21 mouse cellular contexts compared by ENCODE assay signal in genomic region chr19:53256361-53256760, GRCm38 (mm10). TPM values are rescaled to one million over a fixed set of nuclear protein-coding genes. Genes with fewer than 3 reads are reported as not detected.
DNase-seq lines count a peak whose midpoint lies in the region; ATAC-seq and TF ChIP-seq lines count a peak whose summit lies in the region.
"Had no signal": no experiment of that assay in that cellular context is flagged by ENCODE, and none has a peak within 500 bp of the region (broad histone marks: within the 10 kb centered on the region; RNA-seq: fewer than 3 reads in every experiment).

No protein-coding gene starts in this region.

- H3K9me3 ChIP-seq in heart, embryonic 10.5 days: no peaks in the 10 kb centered on the region
- no peaks in the 10 kb centered on the region for H3K9me3 ChIP-seq in intestine, postnatal 0 days (ENCODE audit: control insufficient read depth)
- no peaks in the 10 kb centered on the region for H3K9me3 ChIP-seq in intestine, embryonic 16.5 days (ENCODE audit: control insufficient read depth, low read length)
- H3K9me3 ChIP-seq in liver, embryonic 14.5 days (ENCODE audit: control insufficient read depth, low read length): no peaks in the 10 kb centered on the region
- H3K9me3 ChIP-seq: lung, embryonic 15.5 days; midbrain, embryonic 13.5 days had no signal

- WGBS in heart, embryonic 10.5 days: 88% methylated on average over 8 of the region's 8 CpGs
- 90% methylated on average over 8 of the region's 8 CpGs for WGBS in heart, adult 2 months
- 88% methylated on average over 8 of the region's 8 CpGs for WGBS in intestine, postnatal 0 days
- WGBS in intestine, embryonic 16.5 days: 91% methylated on average over 8 of the region's 8 CpGs
- 82% methylated on average over 8 of the region's 8 CpGs for WGBS in bone marrow, adult 2 months
- 81% methylated on average over 8 of the region's 8 CpGs for WGBS in liver, embryonic 14.5 days (ENCODE audit: insufficient replicate concordance)
- 89% methylated on average over 8 of the region's 8 CpGs for WGBS in cerebellum, adult 2 months

- no peak for ATAC-seq in intestine, postnatal 0 days
- no peak for ATAC-seq in intestine, embryonic 16.5 days
- ATAC-seq in liver, embryonic 14.5 days (ENCODE audit: insufficient read depth): peak; percentile 9; the same call in 1 of the 2 replicates
- ATAC-seq in monocyte, adult 5-6 weeks (replicated peaks; ENCODE audit: insufficient number of reproducible peaks, low FRiP score, low TSS enrichment, poor library complexity, severe bottlenecking): no peak
- ATAC-seq: activated CD4-positive, CD25-positive, alpha-beta regulatory T cell, adult 4 months; midbrain, embryonic 13.5 days had no signal

- peaks cover 35% of the 10 kb centered on the region for H3K4me1 ChIP-seq in heart, embryonic 10.5 days
- peaks cover 3% of the 10 kb centered on the region for H3K4me1 ChIP-seq in heart, adult 2 months (ENCODE audit: control insufficient read depth, insufficient read depth, low read length)
- H3K4me1 ChIP-seq in intestine, postnatal 0 days (replicated peaks; ENCODE audit: control insufficient read depth, insufficient read depth, low read length): no peaks in the 10 kb centered on the region; the same call in 1 of the 2 replicates
- peaks cover 12% of the 10 kb centered on the region for H3K4me1 ChIP-seq in intestine, embryonic 16.5 days (ENCODE audit: control insufficient read depth, insufficient read depth, low read length)
- H3K4me1 ChIP-seq in bone marrow, adult 2 months (ENCODE audit: control insufficient read depth, insufficient read depth, low read length): peaks cover 15% of the 10 kb centered on the region
- peaks cover 56 to 59% of the 10 kb centered on the region in 2 experiments for H3K4me1 ChIP-seq in liver, embryonic 14.5 days (replicated peaks; ENCODE audit: control insufficient read depth in 2 of 2, insufficient read depth in 2 of 2, low read length in 1 of 2)
- H3K4me1 ChIP-seq in cerebellum, adult 2 months (ENCODE audit: control insufficient read depth, insufficient read depth, low read length): peaks cover 30% of the 10 kb centered on the region
- H3K4me1 ChIP-seq: lung, embryonic 15.5 days; midbrain, embryonic 13.5 days had no signal

- no peak overlapping the region for H3K4me2 ChIP-seq in intestine, postnatal 0 days (replicated peaks; ENCODE audit: low read depth)
- H3K4me2 ChIP-seq in intestine, embryonic 16.5 days (ENCODE audit: low read depth, low read length): no peak overlapping the region
- peak overlapping the region; percentile 83 for H3K4me2 ChIP-seq in liver, embryonic 14.5 days (ENCODE audit: low read depth)
- H3K4me2 ChIP-seq: hindbrain, embryonic 14.5 days; lung, embryonic 15.5 days; midbrain, embryonic 13.5 days had no signal

- peak overlapping the region; percentile 86; the same call in 1 of the 2 replicates for H3K27ac ChIP-seq in heart, embryonic 10.5 days
- H3K27ac ChIP-seq in heart, adult 2 months: no peak overlapping the region
- peak overlapping the region; percentile 42 for H3K27ac ChIP-seq in intestine, postnatal 0 days (ENCODE audit: low read depth, low read length)
- no peak overlapping the region for H3K27ac ChIP-seq in intestine, embryonic 16.5 days (ENCODE audit: low read length)
- H3K27ac ChIP-seq in bone marrow, adult 2 months (ENCODE audit: control insufficient read depth, insufficient read depth, low read depth, low read length, poor library complexity): peak overlapping the region; percentile 89
- H3K27ac ChIP-seq in liver, embryonic 14.5 days: peak overlapping the region; percentile 98
- H3K27ac ChIP-seq in cerebellum, adult 2 months (ENCODE audit: insufficient read depth, low read length): no peak overlapping the region
- H3K27ac ChIP-seq: hindbrain, embryonic 14.5 days; layer of hippocampus, adult 2 months; lung, embryonic 15.5 days; macrophage; midbrain, embryonic 13.5 days had no signal

- no peak for DNase-seq in heart, embryonic 10.5 days (ENCODE audit: low spot score)
- no peak for DNase-seq in heart, adult 2 months
- DNase-seq in liver, embryonic 14.5 days (ENCODE audit: low read depth in 3 of 3, low spot score in 3 of 3): no peak
- no peak for DNase-seq in cerebellum, adult 2 months
- DNase-seq: adrenal gland, postnatal 25 days; cerebellum, adult 8-10 months; gastrocnemius, postnatal 36 days; kidney, adult 11 months; kidney, postnatal 10 days; right cerebral cortex, adult 18-20 months had no signal

- no peak for TF ChIP-seq EP300 in heart, adult 2 months (IDR thresholded peaks at IDR 0.05; ENCODE audit: insufficient read depth, low read depth, low read length)
- TF ChIP-seq EP300 in liver, embryonic 14.5 days (IDR thresholded peaks at IDR 0.05; ENCODE audit: low read depth): no peak

- H3K27me3 ChIP-seq in heart, embryonic 10.5 days (ENCODE audit: insufficient read depth, poor library complexity, severe bottlenecking): no peaks in the 10 kb centered on the region
- no peaks in the 10 kb centered on the region for H3K27me3 ChIP-seq in heart, adult 2 months (ENCODE audit: control insufficient read depth, insufficient read depth, low read length)
- no peaks in the 10 kb centered on the region for H3K27me3 ChIP-seq in intestine, postnatal 0 days (replicated peaks; ENCODE audit: control insufficient read depth, insufficient read depth, low read length)
- H3K27me3 ChIP-seq in intestine, embryonic 16.5 days (replicated peaks; ENCODE audit: control insufficient read depth, insufficient read depth, low read length): no peaks in the 10 kb centered on the region
- H3K27me3 ChIP-seq in liver, embryonic 14.5 days (ENCODE audit: control insufficient read depth, insufficient read depth, low read length): no peaks in the 10 kb centered on the region
- H3K27me3 ChIP-seq in cerebellum, adult 2 months (ENCODE audit: control insufficient read depth, insufficient read depth, low read length): no peaks in the 10 kb centered on the region
- H3K27me3 ChIP-seq: CH12.LX; lung, embryonic 15.5 days; midbrain, embryonic 13.5 days had no signal

- TF ChIP-seq POLR2A in heart, adult 2 months (IDR thresholded peaks at IDR 0.05; ENCODE audit: insufficient read depth, low read depth, low read length): no peak
- TF ChIP-seq POLR2A in bone marrow, adult 2 months (IDR thresholded peaks at IDR 0.05; ENCODE audit: borderline replicate concordance, control insufficient read depth, low read depth, low read length): no peak
- no peak for TF ChIP-seq POLR2A in cerebellum, adult 2 months (IDR thresholded peaks at IDR 0.05; ENCODE audit: borderline replicate concordance, insufficient read depth, low read length)

- no peak overlapping the region for H3K4me3 ChIP-seq in heart, embryonic 10.5 days
- no peak overlapping the region for H3K4me3 ChIP-seq in heart, adult 2 months
- no peak overlapping the region for H3K4me3 ChIP-seq in intestine, postnatal 0 days (ENCODE audit: low read depth, low read length)
- H3K4me3 ChIP-seq in intestine, embryonic 16.5 days (ENCODE audit: low read length): no peak overlapping the region
- no peak overlapping the region for H3K4me3 ChIP-seq in bone marrow, adult 2 months (replicated peaks; ENCODE audit: control insufficient read depth, low read depth, low read length)
- no peak overlapping the region; a peak in 1 of 4 replicates for H3K4me3 ChIP-seq in liver, embryonic 14.5 days (ENCODE audit: insufficient read depth in 1 of 2, low read depth in 2 of 2, low read length in 2 of 2)
- H3K4me3 ChIP-seq in cerebellum, adult 2 months (replicated peaks; ENCODE audit: insufficient read depth, low read depth, low read length): no peak overlapping the region
- H3K4me3 ChIP-seq: layer of hippocampus, adult 2 months; lung, embryonic 15.5 days; midbrain, embryonic 13.5 days had no signal

- H3K36me3 ChIP-seq in heart, embryonic 10.5 days: peaks cover 14% of the 10 kb centered on the region; the same call in 1 of the 2 replicates
- no peaks in the 10 kb centered on the region for H3K36me3 ChIP-seq in heart, adult 2 months (ENCODE audit: control insufficient read depth, insufficient read depth, low read length)
- H3K36me3 ChIP-seq in intestine, postnatal 0 days (ENCODE audit: control insufficient read depth, insufficient read depth): no peaks in the 10 kb centered on the region
- no peaks in the 10 kb centered on the region for H3K36me3 ChIP-seq in intestine, embryonic 16.5 days (ENCODE audit: control insufficient read depth, insufficient read depth, low read length)
- no peaks in the 10 kb centered on the region for H3K36me3 ChIP-seq in liver, embryonic 14.5 days (replicated peaks; ENCODE audit: control insufficient read depth, insufficient read depth, low read depth)
- H3K36me3 ChIP-seq: lung, embryonic 15.5 days; midbrain, embryonic 13.5 days had no signal

- intact Hi-C loops in heart, adult 2 months (cut with DNase I): no loop called here

- no peaks in the 10 kb centered on the region for H3K79me2 ChIP-seq in heart, adult 2 months (replicated peaks; ENCODE audit: control insufficient read depth, insufficient read depth, low read length)

- no peak overlapping the region for H3K9ac ChIP-seq in heart, adult 2 months (ENCODE audit: low read depth, low read length)
- H3K9ac ChIP-seq in intestine, postnatal 0 days (ENCODE audit: low read depth, low read length): no peak overlapping the region
- H3K9ac ChIP-seq in intestine, embryonic 16.5 days (ENCODE audit: low read depth, low read length): no peak overlapping the region
- H3K9ac ChIP-seq in liver, embryonic 14.5 days (replicated peaks): peak overlapping the region; percentile 68
- H3K9ac ChIP-seq: hindbrain, embryonic 14.5 days; lung, embryonic 15.5 days; midbrain, embryonic 13.5 days had no signal

- TF ChIP-seq CTCF in heart, adult 2 months (IDR thresholded peaks at IDR 0.05): no peak
- no peak for TF ChIP-seq CTCF in intestine, postnatal 0 days (IDR thresholded peaks at IDR 0.05; ENCODE audit: low read depth)
- TF ChIP-seq CTCF in bone marrow, adult 2 months (IDR thresholded peaks at IDR 0.05; ENCODE audit: control insufficient read depth, insufficient read depth, low read length): no peak
- no peak for TF ChIP-seq CTCF in liver, embryonic 14.5 days (IDR thresholded peaks at IDR 0.05; ENCODE audit: low read depth)
- TF ChIP-seq CTCF in cerebellum, adult 2 months (IDR thresholded peaks at IDR 0.05; ENCODE audit: borderline replicate concordance, insufficient read depth, low read depth, low read length): no peak

RNA-seq across cellular contexts. Expression of gene Mxi1, which starts 54.0 kb away (rescaled TPM):
- polyA plus RNA-seq in heart, embryonic 10.5 days (2016; fragmentation: Nextera tagmentation; extraction: Ambion mirVana): 27.7 and 28.7 TPM in 2 replicates
- 10 to 100 TPM; 38.7 to 49.6 TPM for total RNA-seq in heart, adult 2 months (2021)
- 20.9 and 29.7 TPM in 2 replicates for polyA plus RNA-seq in heart, adult 2 months (2012; rRNA removed)
- 58.9 and 64.0 TPM in 2 replicates for polyA plus RNA-seq in intestine, postnatal 0 days (2015; fragmentation: Nextera tagmentation; extraction: Ambion mirVana)
- 10.3 and 12.9 TPM in 2 replicates for polyA plus RNA-seq in intestine, embryonic 16.5 days (2015; fragmentation: Nextera tagmentation; extraction: Ambion mirVana)
- 32.4 and 39.2 TPM in 2 replicates for polyA plus RNA-seq in bone marrow, adult 2 months (2011; ENCODE audit: insufficient read depth, insufficient read length, low replicate concordance, missing spikeins)
- 11.1 and 16.5 TPM in 2 replicates for polyA plus RNA-seq in liver, embryonic 14.5 days (2012; rRNA removed)
- 27.7 and 33.1 TPM in 2 replicates for polyA plus RNA-seq in liver, embryonic 14.5 days (2014; fragmentation: Nextera tagmentation; extraction: Ambion mirVana)
- polyA plus RNA-seq in cerebellum, adult 2 months (2012; rRNA removed): 71.8 and 72.4 TPM in 2 replicates
- 87.9 to 137 TPM (median 113 TPM) in 3 replicates for total RNA-seq in monocyte, adult 5-6 weeks (2017)

Comparison
In these comparisons a context has a peak if more than half of its experiments do, and no peak if none do; other contexts are left out.
1. H3K27ac ChIP-seq: peak in heart, embryonic 10.5 days (single experiment), intestine, postnatal 0 days (single experiment), bone marrow, adult 2 months (single experiment) and liver, embryonic 14.5 days (single experiment); none in heart, adult 2 months (single experiment), intestine, embryonic 16.5 days (single experiment) and cerebellum, adult 2 months (single experiment).